Mouse (Mus musculus): ENCODE measurements around the gene Depdc1a. TPM values are rescaled to one million over a fixed set of nuclear protein-coding genes. Genes with fewer than 3 reads are reported as not detected.
"Not testable (repeated sequence)": the region's sequence is repeated elsewhere in the genome, so short reads cannot be mapped to it uniquely, and the experiment has no call there.

Depdc1a gene
- 0.06 and 0.08 TPM in 2 replicates for polyA plus RNA-seq (2012; rRNA removed)

- Histone ChIP-seq H3K4me3 (ENCODE audit: insufficient read depth, low read length) (peak within 1 kb of the TSS; percentile 46), H3K27ac (ENCODE audit: insufficient read depth, low read length) (no peak within 1 kb of the TSS), H3K4me1 (ENCODE audit: control insufficient read depth, insufficient read depth, low read length) (no peaks in the 10 kb centered on the region)
- TF ChIP-seq CTCF (IDR thresholded peaks at IDR 0.05; ENCODE audit: extremely low read depth, insufficient read depth, low read length) (no peak), POLR2A (IDR thresholded peaks at IDR 0.05; ENCODE audit: extremely low read depth, insufficient read depth, low read length) (peak; percentile 94)
These were observed at the start of gene Depdc1a for GRCm38 (mm10) chr3:159495243-159495801. Depdc1a (plus strand) TSS chr3:159495433.

GRCm38 (mm10) chr3:159470059-159470458 lies 25.2 kb upstream of the Depdc1a start:
- H3K27ac ChIP-seq (ENCODE audit: insufficient read depth, low read length) = no peak overlapping the region
- H3K4me3 ChIP-seq (ENCODE audit: insufficient read depth, low read length) = no peak overlapping the region
- TF ChIP-seq CTCF (IDR thresholded peaks at IDR 0.05; ENCODE audit: extremely low read depth, insufficient read depth, low read length) (no peak), POLR2A (IDR thresholded peaks at IDR 0.05; ENCODE audit: extremely low read depth, insufficient read depth, low read length) (no peak)
- no peaks in the 10 kb centered on the region for H3K4me1 ChIP-seq (ENCODE audit: control insufficient read depth, insufficient read depth, low read length)

GRCm38 (mm10) chr3:159475465-159475864 lies 19.8 kb upstream of the Depdc1a start:
- no peaks in the 10 kb centered on the region for H3K4me1 ChIP-seq (ENCODE audit: control insufficient read depth, insufficient read depth, low read length)
- H3K27ac ChIP-seq (ENCODE audit: insufficient read depth, low read length) = no peak overlapping the region
- TF ChIP-seq POLR2A (IDR thresholded peaks at IDR 0.05; ENCODE audit: extremely low read depth, insufficient read depth, low read length) (no peak), CTCF (IDR thresholded peaks at IDR 0.05; ENCODE audit: extremely low read depth, insufficient read depth, low read length) (no peak)

GRCm38 (mm10) chr3:159477250-159477962 lies 17.8 kb upstream of the Depdc1a start:
- TF ChIP-seq CTCF (IDR thresholded peaks at IDR 0.05; ENCODE audit: extremely low read depth, insufficient read depth, low read length) = no peak
- no peak for TF ChIP-seq POLR2A (IDR thresholded peaks at IDR 0.05; ENCODE audit: extremely low read depth, insufficient read depth, low read length)
- no peaks in the 10 kb centered on the region for H3K4me1 ChIP-seq (ENCODE audit: control insufficient read depth, insufficient read depth, low read length)
- no peak overlapping the region for H3K27ac ChIP-seq (ENCODE audit: insufficient read depth, low read length)
- no peak overlapping the region for H3K4me3 ChIP-seq (ENCODE audit: insufficient read depth, low read length)

More at GRCm38 (mm10) chr3:159475465-159475864, 19.8 kb upstream of the Depdc1a start:
- H3K4me3 ChIP-seq (ENCODE audit: insufficient read depth, low read length) = no peak overlapping the region

- not testable (repeated sequence) for H3K27ac ChIP-seq (ENCODE audit: insufficient read depth, low read length); H3K4me1 ChIP-seq (ENCODE audit: control insufficient read depth, insufficient read depth, low read length)
- peak overlapping the region; percentile 46 for H3K4me3 ChIP-seq (ENCODE audit: insufficient read depth, low read length)
These were observed 524 bp upstream of the Depdc1a start for GRCm38 (mm10) chr3:159494709-159495108.

- Histone ChIP-seq H3K4me3 (ENCODE audit: insufficient read depth, low read length) (no peak overlapping the region), H3K27ac (ENCODE audit: insufficient read depth, low read length) (no peak overlapping the region), H3K4me1 (ENCODE audit: control insufficient read depth, insufficient read depth, low read length) (no peaks in the 10 kb centered on the region)
- TF ChIP-seq POLR2A (IDR thresholded peaks at IDR 0.05; ENCODE audit: extremely low read depth, insufficient read depth, low read length) (no peak), CTCF (IDR thresholded peaks at IDR 0.05; ENCODE audit: extremely low read depth, insufficient read depth, low read length) (no peak)
These were observed 13.7 kb downstream of the Depdc1a start for GRCm38 (mm10) chr3:159508899-159509298.

- no peaks in the 10 kb centered on the region for H3K4me1 ChIP-seq (ENCODE audit: control insufficient read depth, insufficient read depth, low read length)
- TF ChIP-seq CTCF (IDR thresholded peaks at IDR 0.05; ENCODE audit: extremely low read depth, insufficient read depth, low read length) = no peak
- no peak for TF ChIP-seq POLR2A (IDR thresholded peaks at IDR 0.05; ENCODE audit: extremely low read depth, insufficient read depth, low read length)
- H3K27ac ChIP-seq (ENCODE audit: insufficient read depth, low read length) = no peak overlapping the region
These were observed 33.3 kb downstream of the Depdc1a start for GRCm38 (mm10) chr3:159528563-159528962.

GRCm38 (mm10) chr3:159548303-159548702 lies 53.1 kb downstream of the Depdc1a start:
- Histone ChIP-seq H3K4me1 (ENCODE audit: control insufficient read depth, insufficient read depth, low read length) (no peaks in the 10 kb centered on the region), H3K4me3 (ENCODE audit: insufficient read depth, low read length) (no peak overlapping the region), H3K27ac (ENCODE audit: insufficient read depth, low read length) (no peak overlapping the region)
- TF ChIP-seq CTCF (IDR thresholded peaks at IDR 0.05; ENCODE audit: extremely low read depth, insufficient read depth, low read length) = no peak
- TF ChIP-seq POLR2A (IDR thresholded peaks at IDR 0.05; ENCODE audit: extremely low read depth, insufficient read depth, low read length) = no peak

More at GRCm38 (mm10) chr3:159528563-159528962, 33.3 kb downstream of the Depdc1a start:
- no peak overlapping the region for H3K4me3 ChIP-seq (ENCODE audit: insufficient read depth, low read length)

- H3K4me1 ChIP-seq (ENCODE audit: control insufficient read depth, insufficient read depth, low read length) = no peaks in the 10 kb centered on the region
- H3K27ac ChIP-seq (ENCODE audit: insufficient read depth, low read length) = no peak overlapping the region
- TF ChIP-seq CTCF (IDR thresholded peaks at IDR 0.05; ENCODE audit: extremely low read depth, insufficient read depth, low read length) = no peak
- TF ChIP-seq POLR2A (IDR thresholded peaks at IDR 0.05; ENCODE audit: extremely low read depth, insufficient read depth, low read length) = no peak
- no peak overlapping the region for H3K4me3 ChIP-seq (ENCODE audit: insufficient read depth, low read length)
These were observed 55.0 kb downstream of the Depdc1a start for GRCm38 (mm10) chr3:159550224-159550623.

Other genes with a start within 250 kb of the Depdc1a start
- gene Rpe65, start 103.7 kb downstream of the Depdc1a start, polyA plus RNA-seq (2012; rRNA removed) = 2.3 TPM in 2 replicates

Measured in cortical plate, adult 2 months (tissue).